Mouse (Mus musculus): Measurements from ENCODE around the gene Gm20388. TPM values are rescaled to one million over a fixed set of nuclear protein-coding genes. Genes with fewer than 3 reads are reported as not detected.

Gene Gm20388
- polyA plus RNA-seq, 1 experiment from 2014 or later: not detected

DNA sequence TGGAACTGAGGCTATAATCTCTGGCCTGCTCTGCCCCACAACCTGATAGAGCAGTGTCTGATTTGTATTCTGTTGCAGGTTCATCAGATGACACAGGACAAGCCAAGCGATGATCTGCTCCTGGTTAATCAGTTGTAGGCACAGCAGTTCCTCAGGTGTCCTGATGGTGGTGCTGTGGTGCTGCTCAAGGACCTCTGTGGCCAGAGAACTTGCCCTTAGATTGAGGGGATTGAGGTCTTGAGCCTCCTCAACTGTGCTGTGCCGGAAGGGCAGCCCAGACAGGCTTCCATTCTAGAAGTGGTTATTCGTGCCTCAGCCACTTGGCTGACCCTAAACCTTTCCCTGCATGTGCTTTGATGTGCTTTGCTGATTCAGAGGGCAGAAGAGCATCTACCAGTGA is 4141.5 kb downstream of the Gm20388 start:
- Histone ChIP-seq H3K4me2 (replicated peaks; ENCODE audit: low read depth) (no peak overlapping the region), H3K9me3 (ENCODE audit: control insufficient read depth, low read length) (no peaks in the 10 kb centered on the region), H3K36me3 (ENCODE audit: control insufficient read depth, insufficient read depth, low read length) (peaks cover under 1% of the 10 kb centered on the region; the same call in 1 of the 2 replicates), H3K27ac (replicated peaks) (no peak overlapping the region), H3K4me3 (ENCODE audit: low read depth, low read length) (no peak overlapping the region), H3K27me3 (ENCODE audit: control insufficient read depth, insufficient read depth, low read length) (no peaks in the 10 kb centered on the region), H3K4me1 (replicated peaks; ENCODE audit: control insufficient read depth, insufficient read depth) (no peaks in the 10 kb centered on the region), H3K9ac (ENCODE audit: low read length) (no peak overlapping the region)
- WGBS: 20% methylated on average over 3 of the region's 3 CpGs
- TF ChIP-seq CTCF (IDR thresholded peaks at IDR 0.05; ENCODE audit: low read depth) (peak; percentile 99), EP300 (optimal IDR thresholded peaks at IDR 0.05) (no peak)
- peak; percentile 79 for ATAC-seq (ENCODE audit: low FRiP score, low TSS enrichment)
- DNase-seq (ENCODE audit: low spot score): peak; percentile 74

DNA sequence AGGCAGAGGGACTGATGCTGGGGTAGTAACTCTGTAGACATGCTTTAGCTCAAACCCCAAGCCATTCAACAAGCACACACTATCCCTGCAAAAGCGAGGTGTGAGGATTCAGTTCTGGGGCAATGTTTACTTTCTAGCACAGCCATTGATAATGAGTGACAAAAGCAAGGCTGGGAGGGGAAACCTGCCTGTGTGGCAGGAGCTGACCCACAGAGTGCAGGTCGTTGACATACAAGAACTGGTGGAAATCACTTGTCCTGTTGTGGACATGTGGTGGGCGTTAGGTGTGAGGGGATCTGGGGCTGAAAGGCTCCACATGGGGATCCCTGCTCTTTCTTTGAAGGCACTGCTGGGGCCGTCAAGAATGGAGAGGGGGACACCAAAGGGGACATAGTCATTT is 4141.9 kb downstream of the Gm20388 start:
- Histone ChIP-seq H3K27ac (replicated peaks) (no peak overlapping the region), H3K36me3 (ENCODE audit: control insufficient read depth, insufficient read depth, low read length) (no peaks in the 10 kb centered on the region), H3K4me2 (replicated peaks; ENCODE audit: low read depth) (no peak overlapping the region), H3K9ac (ENCODE audit: low read length) (no peak overlapping the region), H3K4me1 (replicated peaks; ENCODE audit: control insufficient read depth, insufficient read depth) (no peaks in the 10 kb centered on the region), H3K4me3 (ENCODE audit: low read depth, low read length) (no peak overlapping the region), H3K9me3 (ENCODE audit: control insufficient read depth, low read length) (no peaks in the 10 kb centered on the region), H3K27me3 (ENCODE audit: control insufficient read depth, insufficient read depth, low read length) (no peaks in the 10 kb centered on the region)
- no peak; the same call in 1 of the 2 replicates for ATAC-seq (ENCODE audit: low FRiP score, low TSS enrichment)
- peak; percentile 22 for DNase-seq (ENCODE audit: low spot score)
- TF ChIP-seq CTCF (IDR thresholded peaks at IDR 0.05; ENCODE audit: low read depth) (no peak), EP300 (optimal IDR thresholded peaks at IDR 0.05) (no peak)
- 44% methylated on average over 4 of the region's 4 CpGs for WGBS

DNA sequence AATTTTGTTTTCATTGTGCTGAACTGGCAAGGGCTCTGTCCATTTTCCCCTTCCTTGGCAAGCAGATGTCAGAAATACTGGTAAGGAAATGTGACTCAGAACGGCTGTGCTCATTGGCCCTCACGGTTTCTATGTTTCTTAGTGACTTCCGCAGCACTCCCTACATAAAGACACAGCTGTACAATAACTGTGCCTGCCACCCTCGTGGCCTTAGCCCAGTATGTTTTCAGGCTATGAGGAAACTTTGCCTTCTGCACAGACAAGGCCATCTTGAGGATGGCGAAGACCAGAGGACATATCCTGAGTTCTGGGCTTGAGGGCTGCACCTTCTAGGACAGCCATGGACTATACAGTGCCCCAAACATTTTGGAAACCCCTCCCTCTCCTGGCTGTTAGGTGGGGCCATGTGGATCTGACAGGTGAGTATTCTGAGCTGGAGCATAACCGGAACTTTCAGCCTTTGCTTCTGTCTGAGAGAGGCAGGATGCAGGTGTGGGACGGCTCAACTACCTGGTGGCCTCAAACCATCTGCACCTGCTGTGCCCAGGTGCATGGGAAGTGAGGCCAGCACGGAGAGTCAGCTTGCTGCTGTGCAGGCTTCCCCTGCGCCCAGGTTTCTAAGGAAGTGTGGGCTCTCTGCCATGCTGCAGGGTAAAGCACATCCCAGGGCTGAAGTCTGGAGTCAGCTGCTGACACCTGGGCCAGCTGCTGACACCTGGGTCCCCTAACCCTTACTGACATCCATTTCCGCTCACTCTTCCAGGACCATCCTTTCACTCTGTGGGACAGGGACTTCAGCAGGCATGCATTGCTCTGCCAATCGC is 4146.4 kb downstream of the Gm20388 start:
- no peaks in the 10 kb centered on the region for H3K36me3 ChIP-seq (ENCODE audit: control insufficient read depth, insufficient read depth, low read length)
- no peaks in the 10 kb centered on the region for H3K9me3 ChIP-seq (ENCODE audit: control insufficient read depth, low read length)
- H3K9ac ChIP-seq (ENCODE audit: low read length): no peak overlapping the region
- H3K4me1 ChIP-seq (replicated peaks; ENCODE audit: control insufficient read depth, insufficient read depth): no peaks in the 10 kb centered on the region
- no peak for TF ChIP-seq CTCF (IDR thresholded peaks at IDR 0.05; ENCODE audit: low read depth)
- no peak for TF ChIP-seq EP300 (optimal IDR thresholded peaks at IDR 0.05)
- WGBS: 64% methylated on average over 11 of the region's 11 CpGs
- no peaks in the 10 kb centered on the region for H3K27me3 ChIP-seq (ENCODE audit: control insufficient read depth, insufficient read depth, low read length)
- DNase-seq (ENCODE audit: low spot score) (no peak), ATAC-seq (ENCODE audit: low FRiP score, low TSS enrichment) (no peak)
- H3K27ac ChIP-seq (replicated peaks): no peak overlapping the region
- H3K4me2 ChIP-seq (replicated peaks; ENCODE audit: low read depth): no peak overlapping the region
- no peak overlapping the region for H3K4me3 ChIP-seq (ENCODE audit: low read depth, low read length)

DNA sequence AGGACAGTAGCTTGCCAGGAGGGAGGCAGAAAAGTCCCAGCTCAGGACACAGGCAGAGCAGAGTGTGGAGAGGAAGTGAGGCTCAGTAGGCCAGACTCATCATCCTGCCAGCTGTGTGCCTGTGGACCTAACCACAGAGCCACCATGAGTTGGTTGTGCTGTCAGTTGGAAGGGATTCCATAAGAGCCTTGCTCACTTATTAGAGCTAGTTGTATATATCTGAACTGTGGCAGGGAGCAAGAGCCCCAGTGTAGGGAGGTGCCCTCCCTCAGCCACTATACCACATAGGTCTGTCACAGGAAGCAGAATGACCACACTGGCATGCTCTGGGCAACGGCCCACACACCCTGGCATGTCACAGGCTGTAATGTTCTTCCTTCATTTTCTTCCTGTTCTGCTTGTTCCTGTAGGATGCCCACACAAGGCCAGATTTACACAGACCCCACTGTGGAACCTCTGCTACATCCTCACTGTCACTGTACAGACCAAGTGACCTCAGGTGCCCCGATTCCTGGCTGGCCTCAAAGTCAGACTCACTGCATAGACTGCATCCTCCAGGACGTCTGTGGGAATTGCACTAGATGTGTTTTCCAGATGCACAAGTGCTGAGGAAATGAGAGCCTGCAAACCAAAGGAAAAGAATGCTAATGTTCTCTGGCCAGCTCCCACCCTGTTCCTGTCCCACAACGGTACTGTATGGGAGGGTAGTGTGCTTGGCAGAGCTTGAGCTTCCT is 4155.9 kb downstream of the Gm20388 start:
- Histone ChIP-seq H3K27me3 (ENCODE audit: control insufficient read depth, insufficient read depth, low read length) (no peaks in the 10 kb centered on the region), H3K9me3 (ENCODE audit: control insufficient read depth, low read length) (no peaks in the 10 kb centered on the region), H3K27ac (replicated peaks) (no peak overlapping the region), H3K4me1 (replicated peaks; ENCODE audit: control insufficient read depth, insufficient read depth) (no peaks in the 10 kb centered on the region), H3K9ac (ENCODE audit: low read length) (no peak overlapping the region), H3K4me3 (ENCODE audit: low read depth, low read length) (no peak overlapping the region), H3K36me3 (ENCODE audit: control insufficient read depth, insufficient read depth, low read length) (no peaks in the 10 kb centered on the region), H3K4me2 (replicated peaks; ENCODE audit: low read depth) (no peak overlapping the region)
- peak; percentile 7; the same call in 1 of the 2 replicates for TF ChIP-seq CTCF (IDR thresholded peaks at IDR 0.05; ENCODE audit: low read depth)
- no peak for TF ChIP-seq EP300 (optimal IDR thresholded peaks at IDR 0.05)
- 54% methylated on average over 4 of the region's 4 CpGs for WGBS
- no peak for DNase-seq (ENCODE audit: low spot score)
- no peak for ATAC-seq (ENCODE audit: low FRiP score, low TSS enrichment)

DNA sequence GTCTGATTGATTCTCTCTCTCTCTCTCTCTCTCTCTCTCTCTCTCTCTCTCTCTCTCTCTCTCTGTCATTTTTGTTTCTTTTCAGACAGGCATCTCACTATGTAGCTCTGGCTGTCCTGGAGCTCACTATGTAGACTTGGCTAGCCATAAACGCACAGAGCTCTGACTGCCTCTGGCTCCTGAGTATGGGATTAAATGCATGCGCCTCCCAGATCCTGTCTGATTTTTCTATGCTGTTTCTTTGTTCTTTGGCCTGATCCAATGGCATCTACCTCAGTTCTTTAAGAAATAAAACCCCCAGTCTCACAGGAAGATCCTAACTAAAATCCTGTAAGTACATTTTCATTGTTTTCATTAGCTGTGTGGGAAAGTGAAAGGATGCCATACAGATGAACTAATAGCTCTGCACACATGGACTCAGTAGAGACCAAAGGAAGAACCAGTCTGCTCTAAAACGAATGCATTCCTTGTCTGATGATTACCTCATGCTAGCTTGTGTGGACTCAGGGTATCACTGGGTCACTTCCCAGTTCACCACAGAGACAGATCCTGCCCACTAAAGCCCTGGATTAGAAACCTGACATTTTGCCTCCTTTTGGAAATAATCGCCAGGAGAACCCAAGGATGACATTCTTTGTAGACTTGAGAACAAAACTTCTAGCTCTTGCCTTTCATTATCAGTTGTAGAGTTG is 4156.6 kb downstream of the Gm20388 start:
- WGBS: 55% methylated on average over 4 of the region's 4 CpGs
- Histone ChIP-seq H3K9ac (ENCODE audit: low read length) (no peak overlapping the region), H3K4me3 (ENCODE audit: low read depth, low read length) (no peak overlapping the region), H3K36me3 (ENCODE audit: control insufficient read depth, insufficient read depth, low read length) (no peaks in the 10 kb centered on the region), H3K4me2 (replicated peaks; ENCODE audit: low read depth) (no peak overlapping the region), H3K27me3 (ENCODE audit: control insufficient read depth, insufficient read depth, low read length) (no peaks in the 10 kb centered on the region), H3K4me1 (replicated peaks; ENCODE audit: control insufficient read depth, insufficient read depth) (no peaks in the 10 kb centered on the region), H3K9me3 (ENCODE audit: control insufficient read depth, low read length) (no peaks in the 10 kb centered on the region), H3K27ac (replicated peaks) (no peak overlapping the region)
- TF ChIP-seq CTCF (IDR thresholded peaks at IDR 0.05; ENCODE audit: low read depth) (no peak), EP300 (optimal IDR thresholded peaks at IDR 0.05) (no peak)
- DNase-seq (ENCODE audit: low spot score): no peak
- no peak for ATAC-seq (ENCODE audit: low FRiP score, low TSS enrichment)
